Mouse (Mus musculus): ENCODE measurements around the gene Ap1s1. TPM values are rescaled to one million over a fixed set of nuclear protein-coding genes. Genes with fewer than 3 reads are reported as not detected.
A peak's percentile ranks its signal among the peaks of the same experiment; 100 is the strongest.

Ap1s1 gene
- polyA plus RNA-seq, 1 experiment from 2014 or later, result 170 TPM

DNA sequence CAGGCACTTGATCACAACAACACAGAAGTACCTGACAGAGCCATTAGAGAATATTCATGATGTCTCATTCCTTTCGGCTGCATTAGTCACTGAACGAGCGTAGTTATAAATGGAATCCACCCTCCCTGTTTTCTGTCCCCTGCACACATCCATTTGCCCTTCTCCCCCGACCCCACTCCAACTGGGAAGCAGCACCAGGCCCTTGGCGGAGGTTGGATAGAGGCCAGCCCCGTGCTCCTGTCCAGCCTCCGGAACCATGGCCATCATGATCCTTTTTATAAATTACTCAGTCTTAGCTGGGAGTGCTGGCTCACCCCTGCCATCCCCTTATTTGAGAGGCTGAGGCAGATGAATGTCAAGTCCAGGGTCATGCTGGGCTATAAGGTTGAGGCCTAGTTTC lies 8.4 kb upstream of the Ap1s1 start:
- 91% methylated on average over 7 of the region's 7 CpGs for WGBS
- no peaks in the 10 kb centered on the region for H3K4me1 ChIP-seq
- H3K36me3 ChIP-seq, result no peaks in the 10 kb centered on the region
- H3K27ac ChIP-seq, result no peak overlapping the region
- H3K4me3 ChIP-seq, result no peak overlapping the region
- H3K9me3 ChIP-seq (replicated peaks), result no peaks in the 10 kb centered on the region
- no peak for DNase-seq (ENCODE audit: low spot score)
- H3K27me3 ChIP-seq (ENCODE audit: low read depth, poor library complexity, severe bottlenecking), result no peaks in the 10 kb centered on the region

DNA sequence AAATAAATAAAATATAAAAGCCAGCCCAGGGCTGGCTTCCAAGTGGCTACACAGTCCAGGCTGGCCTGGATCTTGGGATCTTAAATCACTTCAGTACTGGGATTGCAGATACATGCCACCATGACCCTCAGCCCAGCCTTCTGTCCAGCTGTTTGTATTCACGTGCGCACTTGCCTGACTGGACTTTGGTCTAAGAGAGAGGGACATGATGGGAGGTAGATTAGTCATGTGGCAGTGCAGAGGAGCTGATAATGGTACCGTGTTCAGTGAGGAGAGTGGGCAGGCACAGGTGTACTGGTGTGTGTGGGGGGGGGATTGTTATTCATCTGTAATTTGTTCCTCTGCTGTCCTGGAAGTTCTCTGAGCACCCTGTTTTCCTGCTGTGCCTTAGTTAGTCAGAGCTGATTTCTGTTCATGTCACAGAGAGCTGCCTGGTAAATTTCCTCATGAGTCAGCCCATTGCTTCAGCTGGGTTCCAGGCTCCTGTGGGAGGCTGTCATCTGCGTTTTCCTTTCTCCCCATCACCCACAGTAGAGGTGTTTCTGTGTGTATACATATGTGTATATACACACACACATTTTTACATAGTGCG lies 6.1 kb upstream of the Ap1s1 start:
- Histone ChIP-seq H3K4me1 (no peaks in the 10 kb centered on the region), H3K4me3 (no peak overlapping the region), H3K27ac (no peak overlapping the region), H3K9me3 (replicated peaks) (no peaks in the 10 kb centered on the region), H3K27me3 (ENCODE audit: low read depth, poor library complexity, severe bottlenecking) (no peaks in the 10 kb centered on the region), H3K36me3 (no peaks in the 10 kb centered on the region)
- no peak for DNase-seq (ENCODE audit: low spot score)
- WGBS, result 90% methylated on average over 5 of the region's 5 CpGs

DNA sequence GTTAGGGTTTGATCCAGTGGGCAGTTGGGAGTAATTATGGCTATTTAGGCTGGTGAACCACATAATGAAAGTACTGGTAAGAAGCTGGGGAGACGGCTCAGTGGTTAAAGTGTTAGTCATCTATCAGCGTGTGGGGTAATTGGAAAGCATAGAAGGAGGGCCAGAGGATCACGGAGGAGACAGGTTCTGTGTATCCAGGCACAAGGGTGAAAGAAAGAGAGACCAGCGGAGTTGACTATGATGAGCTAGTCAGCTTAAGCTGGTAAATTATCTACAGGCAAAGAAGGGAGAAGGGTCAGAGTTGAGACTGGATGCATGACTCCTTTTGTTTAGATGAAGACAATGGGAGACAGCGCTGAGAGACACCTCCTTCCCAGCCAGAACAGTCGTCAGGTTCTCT lies 5.2 kb upstream of the Ap1s1 start:
- Histone ChIP-seq H3K4me3 (no peak overlapping the region), H3K27ac (no peak overlapping the region), H3K9me3 (replicated peaks) (no peaks in the 10 kb centered on the region), H3K4me1 (peaks cover 6% of the 10 kb centered on the region), H3K27me3 (ENCODE audit: low read depth, poor library complexity, severe bottlenecking) (no peaks in the 10 kb centered on the region), H3K36me3 (no peaks in the 10 kb centered on the region)
- no peak for DNase-seq (ENCODE audit: low spot score)
- 73% methylated on average over 6 of the region's 6 CpGs for WGBS

- Histone ChIP-seq H3K27me3 (ENCODE audit: low read depth, poor library complexity, severe bottlenecking) (no peaks in the 10 kb centered on the region), H3K27ac (no peak overlapping the region), H3K4me1 (peaks cover 19% of the 10 kb centered on the region), H3K4me3 (no peak overlapping the region), H3K36me3 (peaks cover 11% of the 10 kb centered on the region), H3K9me3 (replicated peaks) (no peaks in the 10 kb centered on the region)
- no peak for DNase-seq (ENCODE audit: low spot score)
Measured at GRCm38 (mm10) chr5:137046991-137047390, 1.1 kb upstream of the Ap1s1 start.

DNA sequence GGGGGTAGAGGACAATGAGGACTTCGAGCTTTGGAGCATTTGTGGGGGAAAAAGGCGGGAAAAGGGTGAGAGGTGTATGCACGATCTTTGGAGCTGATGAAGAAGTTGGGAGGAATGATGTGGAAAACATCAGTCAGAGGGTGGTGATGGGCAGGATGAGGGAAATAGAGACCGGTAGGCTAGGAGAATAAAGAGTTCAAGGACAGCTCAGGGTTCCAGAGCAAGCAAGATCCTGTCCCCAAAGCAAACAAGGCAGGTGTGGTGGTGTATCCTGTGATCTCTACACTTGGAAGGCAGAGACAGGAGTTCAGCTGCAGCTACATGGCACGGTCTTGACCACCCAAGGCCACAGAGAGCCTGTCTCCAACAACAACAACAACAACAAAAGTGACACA lies 386 bp upstream of the Ap1s1 start:
- no peaks in the 10 kb centered on the region for H3K9me3 ChIP-seq (replicated peaks)
- WGBS, result 29% methylated on average over 5 of the region's 5 CpGs
- H3K27ac ChIP-seq, result peak overlapping the region; percentile 92
- no peaks in the 10 kb centered on the region for H3K27me3 ChIP-seq (ENCODE audit: low read depth, poor library complexity, severe bottlenecking)
- H3K4me3 ChIP-seq, result peak overlapping the region; percentile 70
- H3K4me1 ChIP-seq, result peaks cover 19% of the 10 kb centered on the region
- DNase-seq (ENCODE audit: low spot score), result no peak
- peaks cover 18% of the 10 kb centered on the region for H3K36me3 ChIP-seq

DNA sequence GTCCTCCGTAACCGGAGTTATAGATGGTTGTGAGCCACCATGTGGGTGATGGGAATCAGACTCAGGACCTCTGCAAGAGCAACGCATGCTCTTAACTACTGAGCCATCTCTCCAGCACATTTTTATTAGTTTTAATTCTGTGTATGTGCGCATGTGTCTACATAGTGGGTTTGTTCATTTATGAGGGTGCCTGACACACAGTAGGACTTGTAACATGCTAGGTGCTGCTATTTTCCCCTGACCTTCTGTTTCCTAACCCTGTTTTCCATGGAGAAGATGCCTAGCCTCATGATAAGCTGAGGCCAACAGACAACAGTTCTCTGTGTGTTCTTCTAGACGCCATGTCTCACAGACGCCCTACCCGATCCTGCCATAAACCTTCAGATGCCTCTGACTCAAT lies 1.9 kb downstream of the Ap1s1 start:
- WGBS, result 96% methylated on average over 7 of the region's 7 CpGs
- Histone ChIP-seq H3K36me3 (peaks cover 39% of the 10 kb centered on the region), H3K27me3 (ENCODE audit: low read depth, poor library complexity, severe bottlenecking) (no peaks in the 10 kb centered on the region), H3K4me1 (peaks cover 19% of the 10 kb centered on the region), H3K27ac (no peak overlapping the region), H3K4me3 (no peak overlapping the region), H3K9me3 (replicated peaks) (no peaks in the 10 kb centered on the region)
- DNase-seq (ENCODE audit: low spot score), result no peak

GRCm38 (mm10) chr5:137041442-137041841 lies 4.5 kb downstream of the Ap1s1 start:
- no peak overlapping the region for H3K27ac ChIP-seq
- no peak overlapping the region for H3K4me3 ChIP-seq
- 88% methylated on average over 10 of the region's 10 CpGs for WGBS
- no peaks in the 10 kb centered on the region for H3K9me3 ChIP-seq (replicated peaks)
- peaks cover 65% of the 10 kb centered on the region for H3K36me3 ChIP-seq
- peaks cover 17% of the 10 kb centered on the region for H3K4me1 ChIP-seq
- DNase-seq (ENCODE audit: low spot score), result no peak
- no peaks in the 10 kb centered on the region for H3K27me3 ChIP-seq (ENCODE audit: low read depth, poor library complexity, severe bottlenecking)

GRCm38 (mm10) chr5:137039453-137039852 lies 6.5 kb downstream of the Ap1s1 start:
- Histone ChIP-seq H3K27ac (no peak overlapping the region), H3K36me3 (peaks cover 81% of the 10 kb centered on the region), H3K9me3 (replicated peaks) (no peaks in the 10 kb centered on the region), H3K4me1 (no peaks in the 10 kb centered on the region), H3K27me3 (ENCODE audit: low read depth, poor library complexity, severe bottlenecking) (peaks cover 8% of the 10 kb centered on the region), H3K4me3 (no peak overlapping the region)
- WGBS, result 90% methylated on average over 10 of the region's 10 CpGs
- DNase-seq (ENCODE audit: low spot score), result no peak

- H3K36me3 ChIP-seq, result peaks cover 62% of the 10 kb centered on the region
- WGBS, result 87% methylated on average over 13 of the region's 13 CpGs
- no peaks in the 10 kb centered on the region for H3K9me3 ChIP-seq (replicated peaks)
- H3K27ac ChIP-seq, result no peak overlapping the region
- H3K4me3 ChIP-seq, result no peak overlapping the region
- peaks cover 21% of the 10 kb centered on the region for H3K4me1 ChIP-seq
- H3K27me3 ChIP-seq (ENCODE audit: low read depth, poor library complexity, severe bottlenecking), result peaks cover 40% of the 10 kb centered on the region
- DNase-seq (ENCODE audit: low spot score), result no peak
Measured at GRCm38 (mm10) chr5:137036211-137036610, 9.7 kb downstream of the Ap1s1 start.

GRCm38 (mm10) chr5:137032641-137033074 lies 13.3 kb downstream of the Ap1s1 start:
- H3K27ac ChIP-seq, result peak overlapping the region; percentile 38

DNA sequence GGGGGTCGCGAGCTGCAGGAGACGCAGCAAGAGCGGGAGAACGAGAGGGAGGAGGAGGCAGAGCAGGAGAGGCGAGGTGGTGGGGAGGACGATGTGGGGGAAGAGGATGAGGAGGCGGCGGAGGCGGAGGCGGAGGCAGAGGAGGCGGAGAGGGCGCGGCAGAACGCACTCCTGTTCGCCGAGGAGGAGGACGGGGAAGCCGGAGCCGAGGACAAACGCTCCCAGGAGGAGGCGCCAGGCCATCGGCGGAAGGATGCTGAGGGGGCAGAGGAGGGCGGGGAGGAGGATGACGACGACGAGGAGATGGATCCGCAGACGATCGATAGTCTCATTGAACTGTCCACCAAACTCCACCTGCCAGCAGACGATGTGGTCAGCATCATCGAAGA lies 13.9 kb downstream of the Ap1s1 start:
- Histone ChIP-seq H3K36me3 (peaks cover 22% of the 10 kb centered on the region), H3K4me1 (peaks cover 46% of the 10 kb centered on the region), H3K9me3 (replicated peaks) (no peaks in the 10 kb centered on the region), H3K4me3 (peak overlapping the region; percentile 57), H3K27me3 (ENCODE audit: low read depth, poor library complexity, severe bottlenecking) (peaks cover 82% of the 10 kb centered on the region), H3K27ac (no peak overlapping the region)
- peak; percentile 45 for DNase-seq (ENCODE audit: low spot score)
- WGBS, result under 1% methylated on average over 33 of the region's 33 CpGs

More at GRCm38 (mm10) chr5:137032641-137033074, 13.3 kb downstream of the Ap1s1 start:
- peak overlapping the region; percentile 57 for H3K4me3 ChIP-seq
- H3K27me3 ChIP-seq (ENCODE audit: low read depth, poor library complexity, severe bottlenecking), result peaks cover 76% of the 10 kb centered on the region
- peak; percentile 96 for DNase-seq (ENCODE audit: low spot score)
- WGBS, result under 1% methylated on average over 49 of the region's 49 CpGs
- peaks cover 28% of the 10 kb centered on the region for H3K36me3 ChIP-seq
- H3K9me3 ChIP-seq (replicated peaks), result no peaks in the 10 kb centered on the region
- peaks cover 46% of the 10 kb centered on the region for H3K4me1 ChIP-seq

GRCm38 (mm10) chr5:137031076-137032032 lies 14.6 kb downstream of the Ap1s1 start:
- DNase-seq (ENCODE audit: low spot score), result peak; percentile 55
- peaks cover 89% of the 10 kb centered on the region for H3K27me3 ChIP-seq (ENCODE audit: low read depth, poor library complexity, severe bottlenecking)
- WGBS, result 1% methylated on average over 78 of the region's 78 CpGs
- peak overlapping the region; percentile 57 for H3K4me3 ChIP-seq
- peaks cover 46% of the 10 kb centered on the region for H3K4me1 ChIP-seq
- H3K9me3 ChIP-seq (replicated peaks), result no peaks in the 10 kb centered on the region
- H3K27ac ChIP-seq, result no peak overlapping the region
- peaks cover 15% of the 10 kb centered on the region for H3K36me3 ChIP-seq

DNA sequence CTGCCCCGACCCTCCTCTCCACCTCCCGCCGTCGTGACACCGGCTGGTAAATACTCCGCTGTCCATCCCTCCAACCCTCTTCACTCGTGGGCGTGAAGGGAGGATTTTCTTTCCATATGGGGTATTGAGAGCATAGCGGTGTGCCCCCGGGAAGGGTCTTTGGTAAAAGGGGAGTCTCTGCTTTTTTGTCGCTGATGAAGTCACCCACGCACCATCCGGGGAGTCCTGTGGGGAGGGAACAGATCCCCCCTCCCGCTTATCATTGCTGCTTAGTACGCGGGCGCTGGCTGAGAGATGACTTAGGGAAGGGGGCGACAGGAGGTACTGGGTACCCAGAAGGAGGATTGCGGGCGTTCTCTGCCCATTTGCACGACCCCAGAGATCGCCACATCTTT lies 15.5 kb downstream of the Ap1s1 start:
- peaks cover 6% of the 10 kb centered on the region for H3K36me3 ChIP-seq
- 15% methylated on average over 22 of the region's 22 CpGs for WGBS
- peak overlapping the region; percentile 51 for H3K4me3 ChIP-seq
- DNase-seq (ENCODE audit: low spot score), result no peak
- no peaks in the 10 kb centered on the region for H3K9me3 ChIP-seq (replicated peaks)
- H3K27me3 ChIP-seq (ENCODE audit: low read depth, poor library complexity, severe bottlenecking), result peaks cover 98% of the 10 kb centered on the region
- peaks cover 46% of the 10 kb centered on the region for H3K4me1 ChIP-seq
- no peak overlapping the region for H3K27ac ChIP-seq

All from limb, embryonic 10.5 days (tissue).